Mouse (Mus musculus) liver, embryonic 13.5 days (tissue): ENCODE measurements around the gene Spint2. TPM values are rescaled to one million over a fixed set of nuclear protein-coding genes. Genes with fewer than 3 reads are reported as not detected.
A peak's percentile ranks its signal among the peaks of the same experiment; 100 is the strongest.

Source experiments
- ATAC-seq: fragments of 200-750 bp; cut with Nextera tagmentation; 2 replicates; pipeline ENCODE4 v1.8.0; 2017; ENCODE audit warnings: low read depth, mild to moderate bottlenecking, moderate number of reproducible peaks, moderate library complexity
- DNase-seq: peaks from one replicate; pipeline ENCODE4 v3.0.0; 2022
- H3K27ac ChIP-seq: fragments of 300-500 bp; sonication (generic); 2 replicates; pipeline ENCODE4 v1.5.1; 2015; ENCODE audit warnings: moderate library complexity, mild to moderate bottlenecking, inconsistent platforms
- H3K27me3 ChIP-seq: fragments of 300-500 bp; sonication (generic); 2 replicates; pipeline ENCODE4 v1.6.1; 2015; ENCODE audit warnings: mild to moderate bottlenecking, inconsistent platforms
- H3K36me3 ChIP-seq: fragments of 300-500 bp; sonication (generic); 2 replicates; pipeline ENCODE4 v1.6.1; 2015; ENCODE audit warnings: mild to moderate bottlenecking, inconsistent platforms
- H3K4me1 ChIP-seq: fragments of 300-500 bp; sonication (generic); replicated peaks from 2 replicates; pipeline ENCODE4 v1.6.1; 2015; ENCODE audit warnings: inconsistent platforms
- H3K4me2 ChIP-seq: fragments of 300-500 bp; sonication (generic); 2 replicates; pipeline ENCODE4 v1.6.1; 2015; ENCODE audit warnings: inconsistent platforms, mild to moderate bottlenecking, moderate library complexity
- H3K4me3 ChIP-seq: fragments of 300-500 bp; sonication (generic); replicated peaks from 2 replicates; pipeline ENCODE4 v1.5.1; 2015; ENCODE audit warnings: mild to moderate bottlenecking, inconsistent platforms
- H3K9ac ChIP-seq: fragments of 300-500 bp; sonication (generic); 2 replicates; pipeline ENCODE4 v1.6.1; 2015; ENCODE audit warnings: mild to moderate bottlenecking, inconsistent platforms
- H3K9me3 ChIP-seq: fragments of 300-500 bp; sonication (generic); replicated peaks from 2 replicates; pipeline ENCODE4 v1.6.1; 2016; ENCODE audit warnings: inconsistent platforms
- WGBS: fragments of 180-500 bp; shearing (Covaris S2); methylation state at CpG from one replicate; pipeline ENCODE4 v1.1.7; 2015; ENCODE audit not compliant: insufficient replicate concordance; 5-methylcytosine and 5-hydroxymethylcytosine counted together
- polyA plus RNA-seq: library from polyadenylated mRNA; unstranded; fragments of >200 nt; fragmentation: Nextera tagmentation; extraction: Ambion mirVana; gene quantifications from 2 replicates; pipeline ENCODE4 v1.2.1, GENCODE M21; 2015

The Spint2 gene
- polyA plus RNA-seq, 1 experiment from 2014 or later, result 24.9 TPM

DNA sequence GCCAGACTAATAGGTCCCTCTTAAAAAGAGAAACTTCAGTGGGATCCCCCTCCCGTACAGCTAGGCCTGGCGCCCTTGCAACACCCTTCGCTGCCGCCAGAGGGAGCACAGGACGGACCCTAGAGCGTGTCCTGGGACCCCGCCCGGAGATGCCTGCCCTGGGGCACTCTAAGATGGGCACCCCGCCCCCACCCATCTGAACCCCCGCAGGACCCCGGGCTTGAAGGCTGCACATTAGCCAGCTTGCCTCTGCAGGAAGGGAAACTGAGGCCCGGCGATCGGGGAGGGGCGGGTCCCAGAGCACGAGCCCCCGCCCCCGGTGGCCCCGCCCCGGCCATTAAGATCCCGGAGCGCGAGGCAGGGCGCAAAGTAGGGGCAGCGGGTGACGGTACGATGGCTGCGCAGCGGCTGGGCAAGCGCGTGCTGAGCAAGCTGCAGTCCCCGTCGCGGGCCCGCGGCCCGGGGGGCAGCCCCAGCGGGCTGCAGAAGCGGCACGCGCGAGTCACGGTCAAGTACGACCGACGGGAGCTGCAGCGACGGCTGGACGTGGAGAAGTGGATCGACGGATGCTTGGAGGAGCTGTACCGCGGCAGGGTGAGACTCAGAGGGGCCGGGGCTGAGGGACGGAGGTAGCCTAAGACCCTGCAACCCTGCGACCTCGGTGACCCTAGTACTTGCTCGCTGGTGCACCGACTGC lies 7.4 kb upstream of the Spint2 start, which contains the start of gene Ppp1r14a:
Ppp1r14a (plus strand) TSS at position 367 of the 697 bp plus-strand sequence.
- H3K4me3 ChIP-seq, result peak within 1 kb of the TSS; percentile 57
- H3K36me3 ChIP-seq, result no peaks in the 10 kb centered on the region
- peak within 1 kb of the TSS; percentile 79 for H3K4me2 ChIP-seq
- H3K27me3 ChIP-seq, result peaks cover 29% of the 10 kb centered on the region
- no peak within 1 kb of the TSS for H3K27ac ChIP-seq
- H3K4me1 ChIP-seq, result peaks cover 48% of the 10 kb centered on the region
- peak; percentile 54 for ATAC-seq
- WGBS, result 2% methylated on average over 59 of the region's 59 CpGs
- H3K9me3 ChIP-seq, result no peaks in the 10 kb centered on the region
- DNase-seq, result peak; percentile 59
- peak within 1 kb of the TSS; percentile 55 for H3K9ac ChIP-seq

DNA sequence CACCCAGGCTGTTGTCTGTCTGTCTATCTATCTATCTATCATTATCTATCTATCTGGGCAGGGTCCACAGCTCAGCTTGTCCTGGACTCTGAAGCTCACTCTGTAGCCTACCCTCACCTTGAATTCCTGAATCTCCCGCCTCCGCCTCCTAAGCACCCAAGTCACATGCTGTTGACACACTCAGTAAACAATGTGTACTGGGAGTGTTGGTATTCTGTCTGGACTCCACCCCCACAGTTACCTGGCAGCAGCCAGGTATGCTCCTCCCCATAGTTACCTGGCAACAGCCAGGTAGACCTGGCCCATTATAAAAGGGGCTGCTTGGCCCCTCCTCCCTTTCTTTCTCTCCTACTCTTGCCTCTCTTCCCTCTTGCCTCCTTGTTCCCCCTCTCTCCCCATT lies 6.4 kb upstream of the Spint2 start:
- no peak overlapping the region for H3K27ac ChIP-seq
- ATAC-seq, result no peak

DNA sequence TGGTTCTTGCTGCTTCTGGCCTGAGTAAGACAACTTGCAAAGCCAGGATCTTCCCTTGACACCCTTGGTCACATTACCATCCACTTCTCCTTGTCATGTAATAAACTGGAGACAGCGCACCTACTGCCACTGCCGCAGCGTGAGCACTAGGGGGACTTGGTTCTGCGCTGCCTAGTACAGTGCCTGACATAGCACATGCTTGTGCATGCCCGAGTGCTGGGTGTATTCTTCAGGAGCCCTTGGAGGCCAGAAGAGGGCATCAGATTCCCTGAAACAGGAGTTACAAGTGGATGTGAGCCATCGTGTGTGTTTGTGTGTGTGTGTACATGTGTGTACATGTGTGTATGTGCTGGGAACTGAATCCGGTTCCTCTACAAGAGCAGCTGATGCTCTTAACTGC lies 5.8 kb upstream of the Spint2 start:
- no peaks in the 10 kb centered on the region for H3K36me3 ChIP-seq
- ATAC-seq (no peak), DNase-seq (no peak)
- H3K4me3 ChIP-seq, result no peak overlapping the region
- peaks cover 31% of the 10 kb centered on the region for H3K27me3 ChIP-seq
- 74% methylated on average over 7 of the region's 7 CpGs for WGBS
- H3K27ac ChIP-seq, result no peak overlapping the region
- no peak overlapping the region for H3K4me2 ChIP-seq
- no peaks in the 10 kb centered on the region for H3K9me3 ChIP-seq
- no peak overlapping the region for H3K9ac ChIP-seq
- peaks cover 36% of the 10 kb centered on the region for H3K4me1 ChIP-seq

More for the DNA sequence above, 6.4 kb upstream of the Spint2 start:
- Histone ChIP-seq H3K4me3 (no peak overlapping the region), H3K4me1 (peaks cover 42% of the 10 kb centered on the region), H3K36me3 (no peaks in the 10 kb centered on the region), H3K9me3 (no peaks in the 10 kb centered on the region), H3K9ac (no peak overlapping the region), H3K27me3 (peaks cover 26% of the 10 kb centered on the region), H3K4me2 (no peak overlapping the region)
- 72% methylated on average over 2 of the region's 2 CpGs for WGBS
- DNase-seq, result no peak

DNA sequence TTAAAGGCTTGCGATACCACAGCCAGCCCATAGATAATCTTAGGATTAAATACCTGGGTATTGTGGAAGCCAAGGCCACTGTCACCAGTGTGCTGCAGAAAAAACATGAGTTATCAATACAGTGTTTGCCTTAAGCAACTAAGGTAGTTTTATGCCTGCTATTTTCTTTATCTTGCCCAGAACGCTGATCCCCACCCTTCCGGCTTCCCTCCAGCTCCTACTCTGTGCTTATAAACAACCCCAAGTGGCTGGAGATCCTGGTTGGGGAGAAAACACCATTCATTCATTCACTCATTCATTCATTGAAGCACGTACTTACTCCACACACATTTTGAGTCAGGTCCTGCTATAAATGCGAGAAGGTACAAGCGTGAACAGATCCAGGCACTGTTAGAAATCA lies 2.8 kb upstream of the Spint2 start:
- Histone ChIP-seq H3K4me3 (no peak overlapping the region), H3K27ac (no peak overlapping the region), H3K4me1 (peaks cover 40% of the 10 kb centered on the region), H3K9me3 (no peaks in the 10 kb centered on the region), H3K27me3 (peaks cover 41% of the 10 kb centered on the region), H3K36me3 (no peaks in the 10 kb centered on the region), H3K9ac (no peak overlapping the region), H3K4me2 (no peak overlapping the region)
- DNase-seq, result no peak
- WGBS, result 75% methylated on average over 6 of the region's 6 CpGs
- no peak for ATAC-seq

DNA sequence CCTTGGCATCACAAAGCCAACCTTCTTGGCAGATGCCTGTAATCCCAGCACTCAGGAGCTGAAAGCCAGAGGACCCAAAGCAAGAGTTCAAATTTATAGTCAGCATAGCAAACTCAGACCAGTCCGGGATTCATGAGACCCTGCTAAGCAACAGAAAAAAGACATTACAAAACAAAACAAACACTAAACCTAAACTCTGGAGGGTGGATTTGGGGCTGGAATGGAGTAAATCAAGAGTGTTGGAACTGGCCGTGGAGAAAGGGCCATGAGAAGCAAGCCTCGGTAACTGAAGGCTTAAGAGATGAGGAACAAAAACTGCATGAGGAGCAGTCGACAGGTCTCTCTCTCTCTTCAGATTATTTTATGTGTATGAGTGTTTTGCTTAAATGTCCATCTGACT lies 2.2 kb upstream of the Spint2 start:
- peaks cover 36% of the 10 kb centered on the region for H3K27me3 ChIP-seq
- H3K27ac ChIP-seq, result no peak overlapping the region
- H3K9ac ChIP-seq, result no peak overlapping the region
- ATAC-seq (no peak), DNase-seq (no peak)
- H3K4me3 ChIP-seq, result no peak overlapping the region
- no peaks in the 10 kb centered on the region for H3K36me3 ChIP-seq
- 61% methylated on average over 4 of the region's 4 CpGs for WGBS
- H3K4me2 ChIP-seq, result no peak overlapping the region
- peaks cover 33% of the 10 kb centered on the region for H3K4me1 ChIP-seq
- H3K9me3 ChIP-seq, result no peaks in the 10 kb centered on the region

DNA sequence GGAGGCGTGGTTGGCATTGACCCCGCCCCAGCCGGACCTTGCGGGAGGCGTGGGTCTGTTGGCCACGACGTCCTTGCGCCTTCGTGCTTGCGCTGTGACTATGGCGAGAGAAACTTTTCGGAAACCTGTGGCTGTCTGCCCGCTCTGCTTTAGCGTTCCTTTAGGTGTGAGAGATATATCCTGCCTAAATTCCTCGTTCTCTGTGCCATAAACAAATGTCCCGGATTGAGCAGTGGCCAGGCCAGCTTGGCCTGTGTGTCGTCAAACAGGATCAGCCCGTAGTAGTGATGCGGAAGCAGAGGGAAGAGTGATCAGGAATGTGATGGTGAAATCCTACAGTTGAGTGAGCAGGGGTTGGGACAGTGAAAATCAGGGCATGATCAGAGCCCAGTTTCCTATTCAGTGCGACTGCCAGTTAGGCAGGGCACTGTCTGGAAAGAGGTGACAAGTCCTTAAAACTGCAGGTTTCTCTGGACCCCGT lies 402 bp upstream of the Spint2 start:
- ATAC-seq, result peak; percentile 19; the same call in 1 of the 2 replicates

DNA sequence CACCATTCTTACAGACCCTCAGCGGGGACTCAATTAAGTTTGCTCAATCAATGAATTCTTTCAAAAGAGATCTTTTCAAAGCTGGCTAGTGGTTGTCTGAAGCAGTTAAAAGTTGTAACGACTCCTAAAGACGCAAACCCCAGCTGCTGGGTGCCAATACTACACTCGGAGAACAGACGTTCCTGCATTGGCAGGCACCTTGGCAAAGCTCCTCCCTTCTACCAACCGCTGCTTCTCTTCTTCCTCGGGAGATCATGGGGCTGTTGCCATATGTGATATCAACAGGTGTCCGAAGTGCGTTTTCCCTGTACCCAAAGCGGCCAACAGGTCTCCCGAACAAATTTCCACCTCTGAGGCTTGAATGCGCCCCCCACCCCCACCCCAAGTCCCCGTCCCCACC lies 911 bp downstream of the Spint2 start:
- no peak overlapping the region for H3K27ac ChIP-seq
- H3K27me3 ChIP-seq, result peaks cover 28% of the 10 kb centered on the region
- H3K36me3 ChIP-seq, result no peaks in the 10 kb centered on the region
- DNase-seq, result no peak
- H3K4me3 ChIP-seq, result peak overlapping the region; percentile 65
- peak overlapping the region; percentile 88 for H3K4me2 ChIP-seq
- no peak for ATAC-seq
- 0 out of 2 replicates have a peak overlapping the region, but pooled peaks have one; percentile 53 for H3K9ac ChIP-seq
- WGBS, result 11% methylated on average over 13 of the region's 13 CpGs
- peaks cover 29% of the 10 kb centered on the region for H3K4me1 ChIP-seq
- no peaks in the 10 kb centered on the region for H3K9me3 ChIP-seq

More for the DNA sequence above, 402 bp upstream of the Spint2 start:
- H3K27me3 ChIP-seq, result peaks cover 28% of the 10 kb centered on the region
- H3K4me2 ChIP-seq, result peak overlapping the region; percentile 88
- no peaks in the 10 kb centered on the region for H3K36me3 ChIP-seq
- H3K27ac ChIP-seq, result no peak overlapping the region
- H3K4me3 ChIP-seq, result peak overlapping the region; percentile 65
- DNase-seq, result no peak
- H3K9ac ChIP-seq, result peak overlapping the region; percentile 53
- WGBS, result 14% methylated on average over 21 of the region's 21 CpGs
- no peaks in the 10 kb centered on the region for H3K9me3 ChIP-seq
- peaks cover 29% of the 10 kb centered on the region for H3K4me1 ChIP-seq

DNA sequence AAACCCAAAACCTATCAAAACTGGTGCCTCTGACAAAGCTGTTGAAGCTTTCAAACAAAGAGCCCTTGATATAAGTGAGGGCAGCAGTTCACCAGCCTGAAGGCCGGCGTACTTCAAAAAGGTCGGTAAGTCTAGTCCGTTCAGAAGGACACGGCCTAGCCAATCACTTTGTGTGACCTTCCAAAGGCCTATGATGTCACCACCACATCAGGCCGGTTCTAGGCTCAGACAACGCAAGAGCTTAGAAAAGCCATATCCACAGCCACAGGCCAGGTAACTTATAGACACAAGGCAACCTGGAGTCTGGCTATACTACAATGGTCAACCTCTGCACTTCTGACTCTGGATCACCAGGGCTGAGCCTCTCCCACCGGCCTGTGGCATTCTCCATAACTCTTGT lies 1.8 kb downstream of the Spint2 start:
- DNase-seq (no peak), ATAC-seq (no peak)
- H3K9ac ChIP-seq, result no peak overlapping the region
- no peaks in the 10 kb centered on the region for H3K9me3 ChIP-seq
- H3K4me2 ChIP-seq, result no peak overlapping the region
- peaks cover 28% of the 10 kb centered on the region for H3K27me3 ChIP-seq
- no peak overlapping the region for H3K4me3 ChIP-seq
- H3K36me3 ChIP-seq, result no peaks in the 10 kb centered on the region
- H3K4me1 ChIP-seq, result peaks cover 29% of the 10 kb centered on the region
- 75% methylated on average over 8 of the region's 8 CpGs for WGBS
- no peak overlapping the region for H3K27ac ChIP-seq

DNA sequence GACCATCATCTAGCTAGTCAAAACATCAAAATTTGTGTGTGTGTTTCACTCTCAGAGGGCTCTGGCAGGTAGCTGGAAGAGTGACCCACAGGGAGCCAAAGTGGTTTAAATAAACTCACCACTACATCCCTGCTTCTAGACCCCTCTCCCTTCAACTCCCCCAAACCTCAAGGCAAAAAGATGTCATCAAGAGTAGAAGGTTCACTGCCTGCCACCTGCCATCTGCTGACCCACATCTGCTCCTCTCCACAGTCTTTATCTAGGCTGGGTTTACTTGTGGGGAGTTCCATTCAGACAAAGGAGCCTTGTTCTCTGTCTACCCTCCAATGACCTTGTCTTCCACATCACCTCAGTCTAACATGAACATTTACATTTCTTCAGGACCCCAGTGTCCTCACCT lies 2.5 kb downstream of the Spint2 start:
- Histone ChIP-seq H3K9ac (no peak overlapping the region), H3K36me3 (no peaks in the 10 kb centered on the region), H3K4me1 (peaks cover 23% of the 10 kb centered on the region), H3K27ac (no peak overlapping the region), H3K27me3 (peaks cover 28% of the 10 kb centered on the region), H3K4me3 (no peak overlapping the region), H3K9me3 (no peaks in the 10 kb centered on the region), H3K4me2 (no peak overlapping the region)
- DNase-seq (no peak), ATAC-seq (no peak)

DNA sequence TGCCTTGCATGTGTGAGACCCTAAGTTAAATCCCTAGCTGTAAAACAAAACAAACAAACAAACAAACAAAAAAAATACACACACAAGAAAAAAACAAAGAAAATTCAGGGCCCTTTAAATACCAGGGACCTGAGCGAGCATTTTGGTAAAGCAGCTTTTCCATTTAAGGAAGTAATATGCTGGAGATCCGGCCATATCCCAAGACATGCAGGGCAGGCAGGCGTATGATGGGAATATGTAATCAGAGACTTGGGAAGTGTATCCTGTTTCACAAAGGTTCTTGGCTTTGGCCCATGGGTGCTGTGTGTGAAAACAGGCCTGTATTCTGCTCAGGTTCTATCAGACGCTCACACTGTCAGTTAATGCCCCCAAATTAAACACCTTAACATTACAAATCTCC lies 4.2 kb downstream of the Spint2 start:
- Histone ChIP-seq H3K36me3 (no peaks in the 10 kb centered on the region), H3K27me3 (peaks cover 24% of the 10 kb centered on the region), H3K4me2 (no peak overlapping the region), H3K4me3 (no peak overlapping the region), H3K4me1 (peaks cover 21% of the 10 kb centered on the region), H3K9ac (no peak overlapping the region), H3K9me3 (no peaks in the 10 kb centered on the region), H3K27ac (no peak overlapping the region)
- ATAC-seq, result no peak
- DNase-seq, result no peak
- 66% methylated on average over 4 of the region's 4 CpGs for WGBS

DNA sequence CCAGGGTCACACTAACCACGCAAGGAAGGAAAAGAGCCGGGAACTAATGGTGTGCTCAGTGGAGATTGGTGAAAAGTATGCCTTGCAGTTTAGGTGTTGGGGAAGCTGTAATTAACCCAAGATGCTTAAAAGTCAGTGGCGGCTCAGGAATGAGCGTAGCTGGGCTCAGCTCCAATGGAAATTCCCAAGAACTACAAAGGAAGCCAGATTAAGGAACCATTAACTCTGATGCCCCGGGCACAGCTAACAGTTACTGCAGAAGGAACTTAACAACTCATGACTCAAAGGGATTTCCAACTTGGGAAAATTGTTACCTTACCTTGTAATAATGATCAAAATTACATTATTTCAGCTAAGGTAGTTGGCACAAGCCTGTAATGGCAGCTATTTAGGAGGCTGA lies 5.0 kb downstream of the Spint2 start:
- WGBS, result 66% methylated on average over 5 of the region's 5 CpGs
- Histone ChIP-seq H3K4me1 (peaks cover 14% of the 10 kb centered on the region), H3K36me3 (no peaks in the 10 kb centered on the region), H3K9ac (no peak overlapping the region), H3K9me3 (no peaks in the 10 kb centered on the region), H3K4me2 (no peak overlapping the region), H3K27me3 (peaks cover 16% of the 10 kb centered on the region), H3K27ac (no peak overlapping the region), H3K4me3 (no peak overlapping the region)
- no peak for DNase-seq
- ATAC-seq, result no peak
